Mouse (Mus musculus) layer of hippocampus, postnatal 36 days (tissue): Measurements from ENCODE around the gene Cfap58. TPM values are rescaled to one million over a fixed set of nuclear protein-coding genes. Genes with fewer than 3 reads are reported as not detected.

Experiments
- DNase-seq, 2 experiments: peaks; one replicate each; pipeline ENCODE4 v3.0.0; 2022
- total RNA-seq, 2 experiments: library from RNA; stranded (reverse); gene quantifications; 2 replicates each; pipeline ENCODE4 v1.2.3; 2021

Cfap58 gene
- total RNA-seq, 2 experiments from 2014 or later = 0.30 to 0.35 TPM

GRCm38 (mm10) chr19:47918016-47918415 lies 19.5 kb upstream of the Cfap58 start:
- no peak for DNase-seq

GRCm38 (mm10) chr19:47918455-47919101 lies 18.9 kb upstream of the Cfap58 start:
- no peak for DNase-seq

GRCm38 (mm10) chr19:47919126-47919965 lies 18.1 kb upstream of the Cfap58 start, which contains the start of the genes Cfap43 and Itprip:
TSS of gene Cfap43 (minus strand) at chr19:47919287.
TSS of gene Itprip (minus strand) at chr19:47919299.
- DNase-seq = peak; percentile 60 to 63

GRCm38 (mm10) chr19:47919966-47920375 lies 17.5 kb upstream of the Cfap58 start:
- no peak for DNase-seq

- no peak for DNase-seq
Measured at GRCm38 (mm10) chr19:47925819-47926218, 11.7 kb upstream of the Cfap58 start.

- no peak for DNase-seq
Measured at GRCm38 (mm10) chr19:47927032-47927431, 10.4 kb upstream of the Cfap58 start.

- no peak for DNase-seq
Measured at GRCm38 (mm10) chr19:47929043-47929442, 8.4 kb upstream of the Cfap58 start.

- DNase-seq = no peak
Measured at GRCm38 (mm10) chr19:47931982-47932638, 5.4 kb upstream of the Cfap58 start.

- DNase-seq = no peak
Measured at GRCm38 (mm10) chr19:47934146-47934545, 3.3 kb upstream of the Cfap58 start.

- no peak for DNase-seq
Measured at GRCm38 (mm10) chr19:47934636-47935238, 2.7 kb upstream of the Cfap58 start.

GRCm38 (mm10) chr19:47935530-47935929 lies 1.9 kb upstream of the Cfap58 start:
- DNase-seq = no peak

GRCm38 (mm10) chr19:47936490-47936889 lies 985 bp upstream of the Cfap58 start:
- no peak for DNase-seq

- DNase-seq = no peak
Measured at GRCm38 (mm10) chr19:47936938-47937337, 537 bp upstream of the Cfap58 start.

GRCm38 (mm10) chr19:47939361-47939760 lies 1.9 kb downstream of the Cfap58 start:
- no peak for DNase-seq

- no peak for DNase-seq
Measured at GRCm38 (mm10) chr19:47946821-47947465, 9.5 kb downstream of the Cfap58 start.

GRCm38 (mm10) chr19:47950946-47951345 lies 13.5 kb downstream of the Cfap58 start:
- no peak for DNase-seq

GRCm38 (mm10) chr19:47953169-47953568 lies 15.7 kb downstream of the Cfap58 start:
- DNase-seq = no peak

- DNase-seq = no peak
Measured at GRCm38 (mm10) chr19:47958181-47958580, 20.7 kb downstream of the Cfap58 start.

- no peak for DNase-seq
Measured at GRCm38 (mm10) chr19:47968993-47969659, 31.7 kb downstream of the Cfap58 start.

GRCm38 (mm10) chr19:47971066-47971465 lies 33.6 kb downstream of the Cfap58 start:
- DNase-seq = no peak

GRCm38 (mm10) chr19:47978109-47978701 lies 40.7 kb downstream of the Cfap58 start:
- no peak for DNase-seq
